Mouse (Mus musculus): ENCODE measurements around the gene Bmi1. TPM values are rescaled to one million over a fixed set of nuclear protein-coding genes. Genes with fewer than 3 reads are reported as not detected.

Gene Bmi1
- polyA plus RNA-seq, 1 experiment from 2014 or later = 17.8 TPM

DNA sequence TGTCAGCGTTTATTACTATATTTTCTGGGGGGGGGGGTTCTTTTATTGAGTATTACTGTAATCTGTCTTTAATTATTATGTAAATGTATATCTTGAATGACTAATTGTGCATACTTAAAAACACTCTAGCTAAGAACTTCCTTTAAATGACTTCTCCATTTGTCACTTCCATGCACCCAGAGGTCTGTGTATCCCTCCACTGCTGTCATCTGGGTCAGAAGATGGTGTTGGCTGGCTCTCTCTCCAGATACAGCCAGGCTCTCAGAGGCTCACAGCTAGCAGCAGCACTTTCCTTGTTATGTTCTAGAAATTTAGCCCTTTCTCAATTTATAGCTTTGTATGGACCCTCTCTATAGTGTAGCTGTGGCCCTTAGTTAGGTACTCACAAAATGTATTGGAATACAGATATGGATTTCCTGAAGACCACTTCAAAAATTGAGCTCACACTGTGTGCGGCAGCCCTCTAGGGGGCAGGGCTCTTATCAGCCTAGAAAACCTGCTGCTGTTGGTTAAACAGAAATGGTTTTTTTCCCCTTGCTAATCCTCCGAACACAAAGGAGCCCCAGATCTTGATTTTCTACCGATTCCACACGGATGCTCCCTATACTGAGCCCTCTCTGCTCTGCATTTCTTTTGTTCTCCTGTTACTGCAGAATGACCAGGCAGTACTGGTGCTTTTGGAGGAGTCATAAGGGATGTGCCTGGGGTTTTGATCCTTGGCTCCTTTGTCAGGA, 57.7 kb downstream of the Bmi1 start:
- Histone ChIP-seq H3K9ac (no peak overlapping the region), H3K27me3 (no peaks in the 10 kb centered on the region), H3K4me3 (no peak overlapping the region), H3K27ac (replicated peaks) (no peak overlapping the region), H3K9me3 (no peaks in the 10 kb centered on the region), H3K4me2 (no peak overlapping the region), H3K36me3 (no peaks in the 10 kb centered on the region), H3K4me1 (replicated peaks) (no peaks in the 10 kb centered on the region)
- WGBS = 37% methylated on average over 5 of the region's 5 CpGs
- ATAC-seq (ENCODE audit: low FRiP score, low read depth) = no peak

Other genes with a start within 250 kb of the Bmi1 start
- 174 and 175 TPM in 2 replicates for gene Commd3, start 4.6 kb upstream of the Bmi1 start, polyA plus RNA-seq (2015; fragmentation: Nextera tagmentation; extraction: Ambion mirVana)
- 0.06 and 0.21 TPM in 2 replicates for gene Spag6, start 17.0 kb downstream of the Bmi1 start, polyA plus RNA-seq (2015; fragmentation: Nextera tagmentation; extraction: Ambion mirVana)